Mouse (Mus musculus): ENCODE measurements around the gene Arhgef28.

Arhgef28 gene

DNA sequence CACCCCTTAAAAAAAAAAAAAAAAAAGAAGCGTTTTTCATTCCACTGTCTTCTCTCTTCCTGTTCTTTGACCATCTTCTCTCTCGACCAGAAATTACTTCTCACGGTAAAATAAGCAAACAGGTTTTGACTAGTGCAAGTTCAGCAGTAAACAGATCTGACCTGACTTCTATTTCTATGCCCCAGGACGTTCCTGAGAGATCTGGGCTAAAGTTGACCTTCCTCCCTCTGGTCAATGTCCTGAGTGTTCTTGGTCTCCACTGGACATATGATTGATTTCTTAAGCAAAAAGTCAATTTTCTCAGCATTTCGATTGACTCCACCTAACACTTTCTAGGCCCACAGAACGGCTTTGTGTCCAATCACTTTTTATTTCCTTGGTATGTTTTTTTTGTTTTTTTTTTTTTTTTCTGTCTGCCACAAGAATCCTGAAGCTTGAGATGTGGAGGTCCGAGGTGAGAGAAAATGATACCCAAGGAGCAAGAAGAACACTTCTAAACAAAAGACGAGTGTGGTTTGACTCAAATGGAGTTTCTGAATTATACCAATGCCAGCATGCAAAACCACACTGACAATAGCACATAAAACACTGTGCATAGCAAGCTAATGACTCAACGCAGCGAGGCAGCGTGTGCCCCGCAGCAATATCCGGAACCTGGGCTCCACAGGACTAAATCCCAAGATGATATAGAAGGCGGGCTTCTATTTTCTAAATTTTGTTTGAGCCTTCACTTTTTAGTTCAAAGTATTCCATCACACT, 278.7 kb downstream of the Arhgef28 start:
- DNase-seq (ENCODE audit: extremely low read depth, insufficient read length, low spot score) = peak; percentile 70

DNA sequence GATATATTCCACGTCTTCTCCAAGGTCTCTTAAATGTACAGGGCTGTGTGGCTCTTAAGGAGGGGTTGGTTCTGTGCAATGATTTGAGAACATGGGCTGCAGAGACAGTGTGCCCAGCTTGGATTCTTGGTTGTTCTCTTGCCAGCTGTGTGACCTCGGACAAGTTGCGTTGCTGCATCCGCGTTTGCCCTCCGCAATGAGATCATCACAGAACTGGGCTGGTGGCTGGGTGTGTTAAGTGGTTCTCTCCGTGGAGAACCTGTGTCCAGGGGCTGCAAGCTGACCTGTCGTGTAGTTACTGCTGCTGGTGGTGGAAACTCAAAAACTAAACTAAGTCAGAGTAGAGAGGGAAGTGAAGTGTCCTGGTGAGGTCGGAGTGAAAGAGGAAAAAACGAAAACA, 279.9 kb downstream of the Arhgef28 start:
- DNase-seq (ENCODE audit: extremely low read depth, insufficient read length, low spot score) = peak; percentile 52

DNA sequence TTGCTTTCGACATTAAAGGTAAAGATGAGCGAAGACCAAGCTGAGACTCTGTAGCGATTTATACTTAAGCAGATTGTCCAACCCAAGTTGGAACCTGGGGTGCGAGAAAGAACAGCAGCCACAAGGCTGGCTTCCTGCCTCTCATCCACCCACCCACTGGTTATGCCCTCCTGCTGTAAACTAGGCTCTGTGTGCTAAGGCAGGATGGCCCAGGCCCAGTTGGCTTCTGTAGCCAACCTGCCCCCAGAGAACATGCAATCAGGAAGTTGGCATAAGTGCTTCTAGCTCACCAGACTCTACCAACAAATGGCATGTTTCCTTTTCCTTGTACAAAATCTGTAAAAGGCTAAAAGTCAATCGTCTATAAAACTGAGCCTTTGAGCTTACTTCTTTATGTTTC, 283.2 kb downstream of the Arhgef28 start:
- no peak for DNase-seq (ENCODE audit: extremely low read depth, insufficient read length, low spot score)

DNA sequence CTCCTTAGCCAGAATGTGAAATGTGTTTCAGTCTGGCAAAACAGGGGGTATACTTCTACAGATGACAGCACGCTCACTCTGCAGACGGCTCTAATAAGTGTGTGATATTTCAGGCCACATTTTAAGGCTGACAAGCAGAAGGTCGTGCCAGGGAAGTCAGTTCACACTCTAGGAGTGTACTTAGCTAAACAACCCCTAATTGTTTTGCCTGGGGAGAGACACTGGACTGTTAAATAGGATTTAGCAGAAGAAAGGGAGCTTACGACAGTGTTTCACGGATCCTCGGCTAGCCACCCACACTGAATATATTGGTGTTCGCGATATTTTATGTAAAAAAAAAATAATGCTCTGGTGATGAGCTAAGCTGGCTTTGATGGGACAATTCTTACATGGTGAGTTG, 286.6 kb downstream of the Arhgef28 start:
- no peak for DNase-seq (ENCODE audit: extremely low read depth, insufficient read length, low spot score)

DNA sequence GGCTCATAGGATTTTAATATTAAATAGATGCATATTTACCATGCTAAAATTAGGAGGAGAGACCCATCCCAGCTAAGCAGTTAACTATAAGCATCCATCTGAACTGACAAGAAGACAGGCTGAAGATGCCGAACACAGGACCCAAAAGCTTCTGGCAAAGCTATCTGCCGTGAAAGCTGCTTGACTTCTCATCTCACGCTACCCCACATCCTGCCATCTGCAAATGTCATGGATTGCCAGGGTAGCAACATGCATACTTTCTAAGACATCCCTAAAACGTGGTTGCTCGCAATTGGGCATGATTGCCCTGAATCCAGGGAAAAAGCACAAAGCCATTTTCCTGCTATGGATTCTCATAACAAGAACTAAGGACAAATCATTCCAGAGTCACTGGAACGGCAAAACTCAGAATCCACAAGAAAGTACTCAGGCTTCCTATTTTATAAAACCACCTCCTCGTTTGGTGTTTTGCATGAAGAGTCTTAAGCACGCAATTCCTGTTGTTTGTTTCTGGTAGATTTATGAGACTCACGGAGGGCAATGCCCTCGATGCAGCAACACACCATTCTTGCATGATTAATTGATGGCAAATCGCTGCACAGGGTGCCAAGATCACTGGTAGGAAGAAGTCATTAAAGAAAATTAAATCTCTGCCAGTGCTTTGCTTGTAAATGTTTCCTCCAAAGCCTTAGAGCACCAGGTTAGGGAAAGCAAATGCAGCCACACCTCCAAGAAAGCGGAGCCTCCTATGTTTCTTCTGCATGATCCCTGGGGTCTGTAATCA, 287.9 kb downstream of the Arhgef28 start:
- no peak for DNase-seq (ENCODE audit: extremely low read depth, insufficient read length, low spot score)

DNA sequence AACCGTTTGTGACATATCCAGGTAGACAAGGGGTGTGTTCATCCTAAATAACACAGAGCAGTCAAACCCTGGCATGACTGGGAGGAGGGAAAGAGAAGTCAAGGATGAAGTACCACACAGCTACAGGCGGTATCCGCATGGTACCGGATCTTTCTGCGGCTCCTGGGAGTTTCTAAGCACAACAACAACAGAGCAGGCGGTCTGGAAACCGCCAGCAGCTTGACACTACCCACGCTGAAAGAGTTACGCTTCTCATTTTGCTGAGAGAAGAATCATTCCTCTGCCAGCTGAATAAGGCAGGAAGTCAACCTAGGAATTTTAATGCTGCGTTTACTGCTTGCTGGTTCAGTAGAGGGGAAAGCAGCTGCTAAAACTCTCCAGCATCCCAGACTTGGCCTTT, 295.2 kb downstream of the Arhgef28 start:
- DNase-seq (ENCODE audit: extremely low read depth, insufficient read length, low spot score) = no peak

DNA sequence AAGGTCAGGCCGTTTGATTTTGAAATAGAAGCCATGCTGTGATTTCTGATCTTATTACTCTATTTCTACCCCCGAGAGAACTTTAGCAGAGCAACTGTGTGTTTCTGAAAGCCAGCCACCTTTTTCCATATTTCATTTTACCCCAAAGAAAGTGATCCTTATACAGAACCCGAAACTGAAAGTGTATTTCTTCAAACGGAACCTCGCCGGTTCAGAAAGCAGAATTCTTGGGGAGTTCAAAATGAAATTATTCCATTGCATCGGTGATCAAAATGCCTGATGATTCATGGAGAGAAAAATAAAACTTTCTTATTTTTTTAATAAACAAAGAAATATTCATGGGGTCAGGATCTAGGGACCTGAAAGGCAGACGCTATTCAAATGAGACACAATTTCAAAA, 303.4 kb downstream of the Arhgef28 start:
- no peak for DNase-seq (ENCODE audit: extremely low read depth, insufficient read length, low spot score)

DNA sequence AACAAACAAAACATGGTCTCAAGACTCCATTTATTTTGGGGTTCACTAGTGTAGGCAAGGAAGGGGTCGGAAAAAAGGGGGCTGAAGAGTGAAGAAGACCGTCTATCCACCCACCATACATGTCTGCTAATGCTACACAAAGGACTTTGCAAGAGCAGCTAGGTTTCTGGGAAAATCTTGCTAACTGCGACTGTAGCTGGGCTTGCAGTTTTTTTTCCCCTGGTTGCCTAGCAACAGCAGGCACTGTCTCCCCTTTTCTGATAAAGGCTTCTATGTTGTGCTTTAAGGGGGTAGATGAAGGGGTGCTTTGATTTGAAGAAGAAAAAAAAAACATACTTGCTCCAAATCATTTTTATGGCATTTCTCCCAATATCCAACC, 305.9 kb downstream of the Arhgef28 start:
- DNase-seq (ENCODE audit: extremely low read depth, insufficient read length, low spot score) = no peak

DNA sequence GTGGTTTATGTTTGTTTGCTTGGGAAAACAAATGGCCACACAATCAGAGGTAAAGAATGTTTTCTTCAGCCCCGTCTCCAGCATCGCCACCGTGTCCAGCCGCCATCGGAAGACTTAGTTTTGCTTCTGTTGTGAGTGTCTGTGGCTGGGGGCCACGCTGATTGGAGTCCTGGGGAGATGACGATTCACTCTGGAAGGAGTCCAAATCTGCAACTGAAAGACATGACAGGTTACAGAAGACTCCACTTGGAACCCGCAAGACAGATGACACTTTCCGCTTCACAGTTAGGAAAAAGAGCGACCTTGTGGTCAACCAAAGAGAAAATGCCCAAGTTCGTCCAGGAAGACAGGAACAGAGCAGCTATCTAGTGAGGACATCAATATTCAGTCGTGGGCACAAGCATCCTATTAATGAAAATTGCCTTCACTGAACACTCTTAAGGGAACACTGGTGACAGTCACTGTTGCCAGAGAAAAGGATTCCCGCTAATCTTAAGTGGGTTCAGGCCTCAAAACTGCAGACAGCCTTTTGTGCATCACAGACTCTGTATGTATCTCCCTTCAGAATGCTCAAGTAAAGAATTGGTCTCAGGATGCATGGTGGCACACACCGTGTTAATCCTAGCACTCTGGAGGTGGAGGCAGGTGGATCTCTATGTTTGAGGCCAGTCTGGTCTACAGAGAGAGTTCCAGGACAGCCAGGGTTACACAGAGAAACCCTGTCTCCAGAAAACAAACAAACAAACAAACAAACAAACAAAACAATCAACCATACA, 306.4 kb downstream of the Arhgef28 start:
- DNase-seq (ENCODE audit: extremely low read depth, insufficient read length, low spot score) = no peak

DNA sequence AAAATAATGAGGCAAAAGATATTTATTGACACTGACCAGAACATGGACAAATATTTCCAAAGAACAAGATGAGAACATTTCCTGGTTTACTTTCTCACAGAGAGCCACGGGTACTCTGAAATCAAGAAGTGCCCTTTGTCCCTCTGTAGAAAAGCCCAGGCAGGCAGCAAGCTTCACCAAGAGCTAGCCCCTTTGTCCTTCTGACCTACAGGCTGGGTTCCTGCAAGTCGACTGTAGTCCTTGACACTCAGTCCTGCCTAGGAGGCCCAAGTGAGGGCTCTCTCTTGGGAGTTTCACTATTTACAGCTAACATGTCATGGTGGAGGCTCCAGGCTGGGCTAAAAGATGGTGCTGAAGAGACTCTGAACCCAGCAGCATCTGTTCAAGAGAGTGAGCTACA, 307.6 kb downstream of the Arhgef28 start:
- DNase-seq (ENCODE audit: extremely low read depth, insufficient read length, low spot score) = no peak

DNA sequence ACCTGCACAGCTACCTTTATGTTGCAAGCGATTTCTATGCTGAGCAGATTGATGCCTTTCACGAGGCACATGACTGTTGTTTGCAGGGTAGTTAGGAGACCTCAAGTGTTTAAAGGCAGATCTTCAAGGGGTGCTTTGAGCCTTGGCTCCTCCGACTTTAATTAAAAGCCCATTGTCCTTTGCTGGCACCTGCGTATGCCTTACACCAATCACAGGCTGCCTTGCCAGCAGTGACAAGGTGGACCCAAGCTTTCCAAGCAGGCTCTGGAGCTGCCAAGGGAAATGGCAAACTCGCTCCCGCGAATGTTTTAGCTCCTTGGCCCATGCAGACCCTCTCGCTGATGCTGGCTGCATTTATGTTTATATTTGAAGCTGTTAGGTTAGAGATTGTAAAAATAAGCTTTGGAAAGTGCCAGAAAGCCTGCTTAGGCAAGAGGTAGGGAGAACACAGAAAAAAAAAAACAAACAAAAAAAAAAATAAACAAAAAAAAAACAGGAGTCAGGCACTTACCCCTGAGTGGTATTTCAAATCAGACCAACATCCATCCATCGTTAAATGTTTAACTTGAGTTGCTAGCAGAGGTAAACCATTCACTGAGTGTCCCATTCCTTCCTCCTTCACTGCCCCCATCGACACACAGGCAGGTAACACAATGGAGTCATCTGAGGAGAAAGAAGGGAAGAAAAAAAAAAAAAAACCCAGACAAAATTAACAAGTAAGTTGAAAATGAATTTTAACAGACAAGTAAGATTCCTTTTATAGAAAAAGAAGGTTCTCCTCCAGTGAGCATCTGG, 313.0 kb downstream of the Arhgef28 start:
- DNase-seq (ENCODE audit: extremely low read depth, insufficient read length, low spot score) = no peak

DNA sequence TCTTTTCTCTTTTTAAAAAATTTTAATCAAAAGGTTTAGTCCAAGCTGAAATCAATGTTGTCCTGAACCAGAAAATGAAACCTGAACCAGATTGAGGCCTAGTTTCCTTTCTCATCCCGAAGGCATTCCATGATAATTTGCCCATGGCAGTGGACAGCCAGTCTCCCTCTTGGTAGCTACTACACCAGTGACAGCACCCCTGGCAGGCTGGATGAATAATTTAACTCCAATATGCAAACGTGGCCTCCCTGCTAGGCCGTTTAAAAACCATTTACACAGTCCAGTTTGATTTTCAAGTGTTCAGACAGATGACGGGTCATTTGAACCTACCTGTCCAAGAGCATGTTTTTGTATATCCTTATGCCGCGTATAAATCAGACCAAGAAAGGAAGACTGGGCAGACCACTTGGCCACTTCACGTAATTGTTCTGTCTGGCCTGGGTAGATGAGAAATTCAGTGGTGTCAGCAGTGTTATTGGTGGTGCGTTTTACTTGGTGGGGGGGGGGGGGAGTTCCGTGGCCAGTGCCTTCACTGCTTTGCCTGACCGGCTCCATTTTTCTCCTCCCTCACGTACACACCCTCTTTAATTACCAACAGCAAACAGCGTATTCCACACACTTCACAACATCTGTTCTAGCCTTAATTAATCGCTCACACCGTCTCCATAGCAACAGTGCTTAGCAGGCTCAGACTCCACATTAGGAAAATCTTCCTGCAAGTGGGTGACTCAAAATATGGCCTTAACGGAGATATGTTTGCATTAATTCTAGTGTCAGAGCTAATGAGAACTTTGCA, 314.0 kb downstream of the Arhgef28 start:
- DNase-seq (ENCODE audit: extremely low read depth, insufficient read length, low spot score) = no peak

DNA sequence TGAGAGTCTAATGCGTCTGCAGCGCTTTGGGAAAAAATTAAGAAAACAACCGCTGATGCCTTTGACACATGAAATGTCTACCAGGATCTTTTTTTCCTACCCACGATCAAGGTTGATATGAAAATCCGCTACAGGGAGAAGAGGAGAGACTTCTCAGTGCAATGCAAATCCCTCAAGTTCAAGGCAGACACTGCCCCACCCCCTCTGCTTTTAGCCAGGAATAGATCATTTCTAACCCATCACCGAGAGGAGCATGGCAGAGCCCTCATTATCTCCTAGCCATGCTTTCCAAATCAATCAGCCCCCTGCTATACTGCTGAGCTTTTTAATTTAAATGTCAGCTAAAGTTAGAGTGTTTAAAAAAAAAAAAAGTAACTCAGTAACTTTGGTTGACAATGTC, 318.2 kb downstream of the Arhgef28 start:
- no peak for DNase-seq (ENCODE audit: extremely low read depth, insufficient read length, low spot score)

DNA sequence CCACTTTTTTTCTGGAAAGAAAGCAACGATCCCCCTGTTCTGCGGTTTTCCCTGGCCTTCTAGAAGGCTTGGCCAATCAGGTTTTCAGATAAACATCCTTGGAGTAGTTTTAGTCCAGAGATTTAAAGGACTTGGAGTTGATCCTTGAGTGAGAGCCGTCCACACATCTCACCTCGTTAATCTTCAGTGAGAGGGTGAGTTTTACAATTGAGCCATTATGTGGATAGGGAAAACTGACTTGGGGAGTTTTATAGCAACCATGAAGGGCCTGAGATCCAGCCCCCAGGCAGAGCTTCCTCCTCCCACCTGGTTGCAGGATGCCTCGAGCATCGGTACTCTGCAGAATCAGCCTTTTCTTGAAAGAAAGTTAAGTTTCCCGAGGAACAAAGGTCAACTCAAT, 318.7 kb downstream of the Arhgef28 start:
- no peak for DNase-seq (ENCODE audit: extremely low read depth, insufficient read length, low spot score)

DNA sequence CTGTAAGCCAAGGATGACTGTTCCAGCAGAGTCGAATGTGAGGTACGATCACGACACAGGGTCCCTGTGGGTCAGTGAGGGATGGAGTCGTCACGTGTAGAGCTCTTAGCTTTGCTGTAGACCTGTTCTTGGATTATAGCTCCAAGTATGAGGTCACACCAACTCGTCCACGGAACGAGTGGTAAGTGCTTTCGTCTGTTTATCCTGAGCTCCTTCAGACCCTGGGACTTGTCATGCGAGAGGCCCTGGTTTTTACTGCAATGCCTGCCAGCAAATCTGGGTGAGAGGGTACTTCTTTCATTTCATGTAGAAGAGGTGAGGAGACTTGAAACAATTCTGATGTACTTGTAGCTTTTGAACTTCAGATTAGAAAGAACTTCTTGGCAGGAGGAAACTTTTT, 322.6 kb downstream of the Arhgef28 start:
- no peak for DNase-seq (ENCODE audit: extremely low read depth, insufficient read length, low spot score)

DNA sequence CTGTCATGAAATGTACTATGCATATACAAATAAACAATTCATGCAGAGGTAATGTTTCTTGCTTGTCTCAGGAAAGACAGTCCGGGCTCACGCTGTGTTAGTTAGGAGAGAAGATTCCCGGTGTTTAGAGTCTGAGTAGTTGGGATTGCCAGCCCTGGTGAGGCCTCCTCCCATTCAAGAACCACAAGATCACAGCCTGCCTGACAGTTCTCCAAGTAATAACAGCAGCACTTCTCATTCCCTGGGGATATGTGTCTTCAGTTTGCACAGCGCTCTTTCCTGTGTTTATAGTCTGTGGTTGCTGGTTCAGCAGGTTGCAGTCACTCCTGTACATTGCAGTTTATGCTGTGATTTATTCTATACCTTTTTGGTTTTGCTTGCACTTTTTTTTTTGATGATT, 329.8 kb downstream of the Arhgef28 start:
- DNase-seq (ENCODE audit: extremely low read depth, insufficient read length, low spot score) = no peak

DNA sequence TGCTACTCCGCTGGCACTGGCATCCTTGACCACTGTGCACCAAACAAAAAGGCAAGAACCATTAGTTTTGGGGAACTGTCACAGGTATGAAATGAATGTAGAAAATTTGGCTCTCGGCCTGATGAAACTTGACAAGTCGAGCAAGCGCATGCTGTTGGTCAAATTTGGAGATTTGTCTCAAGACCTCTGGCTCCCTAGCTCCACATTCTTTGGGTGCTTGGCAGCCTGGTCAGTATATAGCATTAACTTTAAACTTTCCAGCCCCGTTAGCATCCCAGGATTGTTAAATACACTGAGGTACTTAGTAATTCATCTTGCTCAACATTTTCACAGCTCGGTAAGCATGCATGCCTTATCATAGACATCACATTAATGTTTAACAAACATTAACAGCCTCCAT, 330.2 kb downstream of the Arhgef28 start:
- no peak for DNase-seq (ENCODE audit: extremely low read depth, insufficient read length, low spot score)

DNA sequence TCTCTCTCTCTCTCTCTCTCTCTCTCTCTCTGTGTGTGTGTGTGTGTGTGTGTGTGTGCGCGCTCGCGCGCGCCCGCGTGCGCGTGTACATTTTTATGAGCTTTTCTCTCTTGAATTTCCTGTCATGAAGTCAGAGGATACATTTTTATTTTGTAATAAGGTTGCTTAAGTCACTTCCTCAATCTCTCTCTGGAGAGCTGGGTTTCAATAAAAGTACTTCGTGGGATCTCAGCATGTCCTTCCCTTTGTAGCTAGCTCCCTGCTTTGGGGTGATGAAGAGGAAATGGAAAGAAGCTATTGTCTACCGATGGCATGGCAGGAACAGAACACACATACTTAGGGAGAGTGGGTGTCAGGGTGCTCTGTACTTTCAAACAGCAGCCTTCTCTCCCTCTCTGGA, 336.8 kb downstream of the Arhgef28 start:
- no peak for DNase-seq (ENCODE audit: extremely low read depth, insufficient read length, low spot score)

DNA sequence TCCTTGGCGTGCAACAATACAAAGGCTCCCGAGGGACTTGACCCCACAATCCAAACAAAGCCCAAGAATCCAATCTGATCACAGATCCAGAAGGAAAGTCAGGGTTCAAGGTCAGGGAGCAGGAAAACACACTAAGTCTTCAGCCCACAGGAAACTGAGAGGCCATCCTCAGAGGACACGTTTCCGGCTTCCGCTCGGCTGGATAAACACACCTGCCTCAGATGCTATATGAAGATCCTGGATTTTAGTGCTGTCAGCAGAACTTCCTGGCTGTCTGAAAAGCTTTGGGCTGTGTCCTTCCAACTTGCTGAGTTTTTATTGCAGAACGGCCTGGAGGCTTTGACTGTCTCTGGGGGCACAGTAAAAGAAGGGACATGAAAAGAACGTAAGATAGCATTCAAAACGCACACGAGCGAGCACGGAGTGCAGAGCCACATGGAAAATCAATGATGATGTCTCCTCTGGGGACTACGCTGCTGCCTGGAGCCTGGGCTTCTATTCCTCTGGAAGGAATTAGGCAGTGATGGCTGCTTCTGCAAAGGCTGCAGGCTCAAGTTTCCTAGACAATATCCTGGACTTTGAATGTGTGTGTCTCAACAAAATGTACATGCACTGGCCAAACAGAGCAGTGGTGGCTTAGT, 338.8 kb downstream of the Arhgef28 start:
- no peak for DNase-seq (ENCODE audit: extremely low read depth, insufficient read length, low spot score)

DNA sequence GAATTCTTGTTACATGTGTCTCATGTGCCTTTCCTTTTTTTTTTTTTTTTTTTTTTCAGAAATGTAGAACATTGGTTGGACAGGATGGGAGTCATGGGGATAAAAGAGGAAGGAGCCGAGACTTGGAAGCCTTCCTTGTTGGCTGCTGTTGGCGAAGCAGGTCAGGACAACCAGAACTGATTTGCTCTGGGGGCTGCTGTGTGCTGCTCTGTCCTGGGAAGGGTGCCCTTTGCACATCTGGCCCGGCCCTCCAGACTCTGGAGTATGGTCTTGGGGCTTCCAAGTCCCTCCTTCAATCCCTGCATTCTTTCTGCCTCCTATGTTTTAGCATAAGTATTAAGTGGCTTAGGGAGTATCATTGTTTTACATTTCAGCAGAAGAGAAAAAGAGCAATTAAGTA, 347.2 kb downstream of the Arhgef28 start:
- DNase-seq (ENCODE audit: extremely low read depth, insufficient read length, low spot score) = no peak
